Mouse (Mus musculus) neural tube, embryonic 11.5 days (tissue): ENCODE results near the gene Il19. TPM values are rescaled to one million over a fixed set of nuclear protein-coding genes. Genes with fewer than 3 reads are reported as not detected.

Source experiments
- ATAC-seq: fragments of 200-750 bp; cut with Nextera tagmentation; 2 replicates; pipeline ENCODE4 v1.8.0; 2017; ENCODE audit warnings: moderate number of reproducible peaks, mild to moderate bottlenecking, moderate TSS enrichment, moderate library complexity; ENCODE audit not compliant: insufficient read depth, low FRiP score, low TSS enrichment
- DNase-seq: peaks from one replicate; pipeline ENCODE4 v3.0.0-alpha.2; 2015; ENCODE audit warnings: low spot score
- H3K27ac ChIP-seq: fragments of 300-500 bp; sonication (generic); 2 replicates; pipeline ENCODE4 v1.5.1; 2014; ENCODE audit warnings: low read depth, mild to moderate bottlenecking, low read length
- H3K27me3 ChIP-seq: fragments of 300-500 bp; sonication (generic); 2 replicates; pipeline ENCODE4 v1.6.1; 2014; ENCODE audit warnings: mild to moderate bottlenecking, low read length, mixed read lengths; ENCODE audit not compliant: control insufficient read depth, insufficient read depth
- H3K36me3 ChIP-seq: fragments of 300-500 bp; sonication (generic); 2 replicates; pipeline ENCODE4 v1.6.1; 2014; ENCODE audit warnings: mild to moderate bottlenecking, low read length, moderate library complexity, mixed read lengths; ENCODE audit not compliant: control insufficient read depth, insufficient read depth
- H3K4me1 ChIP-seq: fragments of 300-500 bp; sonication (generic); 2 replicates; pipeline ENCODE4 v1.6.1; 2014; ENCODE audit warnings: low read length, mixed read lengths; ENCODE audit not compliant: control insufficient read depth, insufficient read depth
- H3K4me2 ChIP-seq: fragments of 300-500 bp; sonication (generic); 2 replicates; pipeline ENCODE4 v1.6.1; 2014; ENCODE audit warnings: low read depth, mild to moderate bottlenecking, moderate library complexity
- H3K4me3 ChIP-seq: fragments of 300-500 bp; sonication (generic); 2 replicates; pipeline ENCODE4 v1.5.1; 2014; ENCODE audit warnings: low read depth, low read length
- H3K9ac ChIP-seq: fragments of 300-500 bp; sonication (generic); 2 replicates; pipeline ENCODE4 v1.6.1; 2014; ENCODE audit warnings: mild to moderate bottlenecking, low read length
- H3K9me3 ChIP-seq: fragments of 300-500 bp; sonication (generic); 2 replicates; pipeline ENCODE4 v1.6.1; 2016; ENCODE audit warnings: low read length; ENCODE audit not compliant: control insufficient read depth
- WGBS: fragments of 180-500 bp; shearing (Covaris S2); extraction: QIAGEN DNeasy Blood & Tissue Kit; methylation state at CpG from one replicate; pipeline ENCODE4 v1.1.7; 2014; 5-methylcytosine and 5-hydroxymethylcytosine counted together
- polyA plus RNA-seq: library from polyadenylated mRNA; unstranded; fragments of >200 nt; fragmentation: Nextera tagmentation; extraction: Ambion mirVana; gene quantifications from 2 replicates; pipeline ENCODE4 v1.2.1, GENCODE M21; 2014

The Il19 gene
- polyA plus RNA-seq, 1 experiment from 2014 or later: 0.23 TPM

DNA sequence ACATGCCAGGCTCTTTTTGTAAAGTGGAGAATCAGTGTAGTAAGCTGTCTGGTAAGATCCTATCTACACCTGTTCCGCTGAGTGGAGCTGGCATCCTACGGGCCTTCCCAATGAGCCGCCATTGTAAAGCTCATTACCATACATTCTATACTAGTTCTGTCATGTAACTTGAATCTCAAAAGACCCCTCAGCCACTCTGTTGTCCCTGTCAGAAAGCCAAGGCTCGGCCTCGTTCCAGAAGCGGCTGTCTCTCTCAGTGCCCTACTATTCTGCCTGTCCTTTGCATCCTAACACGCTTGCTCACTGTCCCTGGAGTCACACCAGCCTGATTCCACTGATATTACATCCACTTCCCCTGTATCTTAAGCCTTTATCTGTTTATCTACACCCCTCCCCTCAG is 1.7 kb downstream of the Il19 start:
- 84% methylated on average over 7 of the region's 7 CpGs for WGBS
- no peaks in the 10 kb centered on the region for H3K4me1 ChIP-seq
- no peaks in the 10 kb centered on the region for H3K36me3 ChIP-seq
- DNase-seq: no peak
- H3K27me3 ChIP-seq: no peaks in the 10 kb centered on the region
- H3K9me3 ChIP-seq: no peaks in the 10 kb centered on the region
- no peak overlapping the region for H3K27ac ChIP-seq
- no peak overlapping the region for H3K9ac ChIP-seq
- H3K4me3 ChIP-seq: no peak overlapping the region
- ATAC-seq: no peak
- no peak overlapping the region for H3K4me2 ChIP-seq

DNA sequence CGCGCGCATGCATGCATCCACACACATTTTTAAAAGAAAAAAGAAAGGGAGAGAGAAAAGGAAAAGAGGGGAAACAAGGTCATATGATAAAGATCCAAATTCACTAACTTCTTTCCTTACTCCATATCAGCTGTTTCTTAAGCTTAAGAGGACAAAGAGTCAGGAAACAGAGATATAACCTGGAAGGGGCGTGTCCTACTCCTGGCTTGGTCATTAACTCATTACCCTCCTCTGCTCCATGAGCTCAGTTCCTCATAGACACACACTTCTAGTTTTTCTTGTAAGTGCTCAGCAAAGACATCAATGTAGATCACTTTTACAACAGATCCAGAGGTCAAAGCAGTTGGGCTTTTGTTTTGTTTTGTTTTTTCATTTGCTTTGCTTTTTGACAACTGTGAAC is 2.7 kb downstream of the Il19 start:
- ATAC-seq (no peak), DNase-seq (no peak)
- Histone ChIP-seq H3K4me1 (no peaks in the 10 kb centered on the region), H3K9ac (no peak overlapping the region), H3K4me2 (no peak overlapping the region), H3K36me3 (no peaks in the 10 kb centered on the region), H3K4me3 (no peak overlapping the region), H3K9me3 (no peaks in the 10 kb centered on the region), H3K27ac (no peak overlapping the region), H3K27me3 (no peaks in the 10 kb centered on the region)
- 90% methylated on average over 4 of the region's 4 CpGs for WGBS

DNA sequence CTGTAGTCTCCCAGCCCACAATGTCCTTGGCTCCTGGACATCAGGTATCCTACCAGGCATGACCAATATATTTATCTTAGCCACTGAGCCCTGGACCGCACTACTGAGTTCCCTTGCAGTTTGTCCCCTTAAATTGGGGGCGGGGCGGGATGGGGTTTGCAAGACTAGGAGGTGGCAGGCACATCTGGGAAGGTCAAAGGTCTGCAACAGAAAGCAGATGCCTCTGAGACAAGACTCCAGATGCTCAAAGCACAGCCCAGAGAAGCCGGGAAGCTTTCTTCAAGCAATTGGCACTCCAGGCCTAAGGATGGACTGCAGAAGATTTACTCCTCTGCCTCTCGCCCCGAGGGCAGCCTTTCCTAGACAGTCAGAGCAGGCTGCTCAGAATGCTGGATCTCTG is 3.6 kb downstream of the Il19 start:
- Histone ChIP-seq H3K9me3 (no peaks in the 10 kb centered on the region), H3K9ac (no peak overlapping the region), H3K4me2 (no peak overlapping the region), H3K36me3 (no peaks in the 10 kb centered on the region), H3K4me3 (no peak overlapping the region), H3K4me1 (no peaks in the 10 kb centered on the region), H3K27me3 (no peaks in the 10 kb centered on the region), H3K27ac (no peak overlapping the region)
- ATAC-seq (no peak), DNase-seq (no peak)
- 47% methylated on average over 6 of the region's 6 CpGs for WGBS

DNA sequence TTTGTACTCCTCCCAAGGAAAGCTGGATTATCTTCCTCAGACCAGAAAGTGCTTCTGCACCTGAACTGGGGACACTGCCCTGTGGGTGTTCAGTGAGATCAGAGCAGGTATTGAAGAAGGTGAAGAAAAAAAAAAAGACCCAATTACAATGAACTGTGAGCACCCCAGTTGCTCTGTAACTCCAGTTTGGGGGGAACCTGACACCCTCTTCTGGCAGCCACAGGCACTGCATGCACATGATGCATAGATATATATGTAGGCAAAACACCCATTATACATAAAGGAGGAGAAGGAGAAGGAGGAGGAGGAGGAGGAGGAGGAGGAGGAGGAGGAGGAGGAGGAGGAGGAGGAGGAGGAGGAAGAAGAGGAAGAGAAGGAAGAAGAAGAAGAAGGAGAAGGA is 13.4 kb downstream of the Il19 start:
- Histone ChIP-seq H3K4me1 (no peaks in the 10 kb centered on the region), H3K27ac (no peak overlapping the region), H3K9ac (no peak overlapping the region), H3K4me3 (no peak overlapping the region), H3K27me3 (no peaks in the 10 kb centered on the region), H3K9me3 (no peaks in the 10 kb centered on the region), H3K4me2 (no peak overlapping the region), H3K36me3 (no peaks in the 10 kb centered on the region)
- DNase-seq: no peak
- no peak for ATAC-seq

DNA sequence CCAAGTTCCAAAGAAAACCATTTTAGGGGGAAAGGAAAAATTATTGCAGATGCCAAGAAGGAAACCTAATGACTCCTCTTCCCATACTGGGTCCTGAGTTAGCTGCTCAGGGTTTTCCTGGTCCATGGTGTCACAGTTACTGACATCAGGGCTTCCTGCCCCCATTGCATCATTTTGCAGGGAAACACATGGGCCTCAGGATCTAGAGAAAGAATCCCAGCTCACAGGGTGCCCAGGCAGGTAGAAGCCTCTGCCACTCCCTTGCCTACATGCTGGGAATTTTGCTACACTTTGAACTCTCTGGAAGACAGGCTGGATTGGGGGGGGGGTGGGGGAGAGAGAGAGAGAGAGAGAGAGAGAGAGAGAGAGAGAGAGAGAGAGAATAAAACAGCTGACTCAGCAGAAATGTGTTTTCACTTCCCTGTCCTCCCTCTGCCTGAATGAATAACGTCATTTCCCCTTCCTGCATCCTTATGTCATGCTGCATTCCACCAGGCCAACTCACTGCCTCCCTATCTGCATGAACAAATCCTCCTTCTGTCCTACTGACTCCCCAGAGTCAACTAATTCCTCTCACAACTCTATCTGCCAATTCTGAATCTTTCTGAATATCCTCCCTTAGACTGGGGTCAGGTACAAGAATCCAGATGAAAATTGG is 21.5 kb downstream of the Il19 start:
- no peaks in the 10 kb centered on the region for H3K4me1 ChIP-seq
- 40% methylated on average over 1 of the region's 1 CpGs for WGBS
- H3K9ac ChIP-seq: no peak overlapping the region
- ATAC-seq (no peak), DNase-seq (no peak)
- no peak overlapping the region for H3K4me2 ChIP-seq
- no peaks in the 10 kb centered on the region for H3K27me3 ChIP-seq
- no peaks in the 10 kb centered on the region for H3K36me3 ChIP-seq
- no peak overlapping the region for H3K27ac ChIP-seq
- no peaks in the 10 kb centered on the region for H3K9me3 ChIP-seq
- H3K4me3 ChIP-seq: no peak overlapping the region

DNA sequence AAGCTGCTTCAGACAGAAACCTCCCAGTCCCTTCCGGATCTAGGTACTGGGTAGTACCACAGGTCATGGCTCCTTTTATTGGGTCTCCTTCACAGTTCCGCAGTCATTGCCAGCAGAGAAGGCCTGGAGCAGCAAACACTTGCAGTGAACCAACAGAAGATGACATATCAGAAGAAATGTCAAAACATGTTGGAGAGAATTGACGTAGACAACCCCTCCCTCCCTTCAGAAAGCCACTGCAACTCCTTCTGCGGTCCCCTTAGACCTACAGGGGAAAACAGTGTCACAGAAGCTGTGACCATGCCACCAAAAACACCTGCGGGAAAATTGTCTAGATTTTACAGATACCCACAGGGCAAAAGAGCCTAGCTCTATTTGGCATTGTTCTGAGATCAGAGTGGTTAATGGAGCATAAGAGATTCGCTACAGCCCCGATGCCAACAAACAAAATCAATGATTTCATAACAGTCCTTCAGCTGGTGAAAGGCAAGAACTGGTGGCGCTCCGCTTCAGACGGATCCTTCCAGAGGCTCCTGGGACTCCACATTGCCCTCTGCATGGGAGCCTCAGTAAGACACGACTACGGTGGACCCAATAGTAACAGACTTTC is 28.4 kb downstream of the Il19 start, which contains the start of gene Il20:
Gene Il20 (minus strand): TSS at position 51 of the 610 bp plus-strand sequence.
- ATAC-seq (no peak), DNase-seq (no peak)
- Histone ChIP-seq H3K27ac (no peak within 1 kb of the TSS), H3K9me3 (no peaks in the 10 kb centered on the region), H3K27me3 (no peaks in the 10 kb centered on the region), H3K4me1 (no peaks in the 10 kb centered on the region), H3K36me3 (no peaks in the 10 kb centered on the region), H3K9ac (no peak within 1 kb of the TSS), H3K4me2 (no peak within 1 kb of the TSS), H3K4me3 (no peak within 1 kb of the TSS)
- 82% methylated on average over 12 of the region's 12 CpGs for WGBS

DNA sequence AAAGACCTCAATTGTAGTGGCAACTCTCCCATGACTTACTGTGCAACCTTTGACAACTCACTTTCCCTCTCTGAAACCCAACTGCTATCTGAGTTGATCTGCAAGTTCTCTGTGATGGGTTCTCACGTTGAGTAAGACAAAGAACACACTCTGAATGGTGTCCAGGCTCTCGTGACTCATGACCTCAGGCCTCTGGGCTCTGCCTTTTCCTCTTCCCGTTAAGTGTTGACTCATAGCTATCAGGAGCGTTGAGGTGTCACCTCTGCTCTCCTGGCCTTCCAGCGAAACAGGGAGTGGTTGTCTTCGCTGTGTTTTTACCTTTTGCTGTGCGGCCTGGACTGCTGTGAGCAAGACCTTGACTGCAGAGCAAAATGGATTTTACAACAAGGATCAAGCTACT is 37.4 kb downstream of the Il19 start:
- no peaks in the 10 kb centered on the region for H3K9me3 ChIP-seq
- H3K4me1 ChIP-seq: no peaks in the 10 kb centered on the region
- H3K27me3 ChIP-seq: no peaks in the 10 kb centered on the region
- no peak overlapping the region for H3K4me2 ChIP-seq
- WGBS: 86% methylated on average over 7 of the region's 7 CpGs
- no peak for DNase-seq
- no peaks in the 10 kb centered on the region for H3K36me3 ChIP-seq
- no peak overlapping the region for H3K27ac ChIP-seq
- H3K4me3 ChIP-seq: no peak overlapping the region
- no peak overlapping the region for H3K9ac ChIP-seq
- no peak for ATAC-seq

DNA sequence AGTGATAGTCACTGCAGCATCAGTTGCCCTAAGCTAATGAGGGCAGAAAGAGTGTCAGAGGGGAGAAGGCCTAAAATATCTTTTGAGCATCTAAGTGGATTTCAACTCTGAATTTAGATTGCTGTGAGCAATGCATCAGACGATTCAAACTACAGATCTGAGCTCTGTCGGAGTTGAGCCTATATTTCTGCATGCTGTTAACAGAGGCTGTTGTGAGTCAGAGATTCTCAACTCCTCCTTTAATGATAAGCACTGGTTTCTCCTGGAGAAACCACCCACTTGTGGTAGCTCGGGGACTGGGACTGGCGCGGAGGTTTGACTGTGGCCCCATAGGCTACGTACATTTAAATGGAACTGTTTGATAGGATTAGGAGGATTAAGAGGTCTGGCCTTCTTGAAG is 45.4 kb downstream of the Il19 start:
- ATAC-seq (no peak), DNase-seq (no peak)
- no peak overlapping the region for H3K4me2 ChIP-seq
- no peak overlapping the region for H3K27ac ChIP-seq
- no peaks in the 10 kb centered on the region for H3K36me3 ChIP-seq
- H3K27me3 ChIP-seq: no peaks in the 10 kb centered on the region
- no peaks in the 10 kb centered on the region for H3K9me3 ChIP-seq
- no peak overlapping the region for H3K9ac ChIP-seq
- H3K4me1 ChIP-seq: no peaks in the 10 kb centered on the region
- WGBS: 74% methylated on average over 6 of the region's 6 CpGs
- H3K4me3 ChIP-seq: no peak overlapping the region

DNA sequence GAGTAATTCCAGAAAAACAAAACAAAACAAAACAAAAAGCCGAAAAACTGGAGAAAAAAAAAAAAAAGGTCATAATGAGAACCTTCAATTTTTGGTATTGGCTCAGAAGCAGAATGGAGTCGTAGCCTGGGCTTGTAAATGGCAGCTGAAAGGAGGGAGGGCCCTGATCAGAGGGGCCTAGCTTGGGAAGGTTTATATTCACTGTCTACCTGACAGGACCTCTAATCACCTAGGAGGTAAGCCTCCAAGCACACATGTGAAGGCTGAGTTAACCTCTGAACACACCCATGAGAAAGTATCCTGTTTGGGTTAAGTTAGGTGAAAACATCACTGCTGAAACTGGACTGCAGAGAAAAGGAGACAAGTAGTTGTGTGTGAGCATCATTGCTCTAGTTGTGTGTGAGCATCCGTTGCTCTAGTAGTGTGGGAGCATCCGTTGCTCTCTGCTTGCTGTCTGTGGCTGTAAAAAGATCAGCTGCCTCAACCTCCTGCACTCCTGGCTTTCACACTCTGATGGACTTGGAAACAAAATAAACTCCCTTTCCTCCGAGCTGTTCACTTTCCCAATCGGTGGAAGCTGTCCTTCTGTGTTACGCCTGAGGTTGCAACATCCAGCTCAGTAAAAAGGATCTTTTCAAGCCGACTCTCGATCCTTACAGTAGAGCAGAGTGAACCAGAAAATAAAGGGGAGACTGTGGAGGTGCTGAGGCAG is 46.4 kb downstream of the Il19 start:
- 71% methylated on average over 9 of the region's 9 CpGs for WGBS
- no peaks in the 10 kb centered on the region for H3K27me3 ChIP-seq
- H3K9ac ChIP-seq: no peak overlapping the region
- no peaks in the 10 kb centered on the region for H3K9me3 ChIP-seq
- DNase-seq: no peak
- no peak overlapping the region for H3K4me2 ChIP-seq
- no peaks in the 10 kb centered on the region for H3K36me3 ChIP-seq
- H3K4me1 ChIP-seq: no peaks in the 10 kb centered on the region
- no peak overlapping the region for H3K4me3 ChIP-seq
- H3K27ac ChIP-seq: no peak overlapping the region
- ATAC-seq: no peak
